Mouse (Mus musculus): ENCODE results near the gene Prnd.

The Prnd gene

DNA sequence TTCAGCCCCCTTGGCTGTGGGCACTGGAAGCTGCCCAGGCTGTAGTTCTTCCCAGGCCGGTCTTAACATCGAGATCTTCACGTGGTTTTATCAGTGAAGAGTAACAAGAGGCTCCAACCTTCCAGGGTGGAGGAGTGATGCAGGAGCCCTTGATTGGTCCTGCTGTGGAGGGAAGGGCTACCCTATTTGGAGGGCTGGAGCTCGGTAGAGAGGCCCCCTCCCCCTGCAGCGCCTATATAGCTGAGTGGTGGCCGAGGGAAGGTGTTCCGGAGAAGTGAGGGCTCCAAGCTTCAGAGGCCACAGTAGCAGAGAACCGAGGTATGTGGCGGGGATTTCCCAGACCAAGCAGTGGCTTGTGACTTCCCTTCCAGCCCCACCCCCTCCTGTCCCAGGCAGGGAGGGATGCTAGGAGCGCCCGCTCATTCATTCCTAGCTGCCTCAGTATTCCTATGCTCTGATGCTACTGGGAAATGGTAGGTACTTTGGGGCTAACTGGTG is at the start of gene Prnd:
Gene Prnd (plus strand): TSS at position 264 of the 498 bp plus-strand sequence.
- DNase-seq: peak; percentile 19

DNA sequence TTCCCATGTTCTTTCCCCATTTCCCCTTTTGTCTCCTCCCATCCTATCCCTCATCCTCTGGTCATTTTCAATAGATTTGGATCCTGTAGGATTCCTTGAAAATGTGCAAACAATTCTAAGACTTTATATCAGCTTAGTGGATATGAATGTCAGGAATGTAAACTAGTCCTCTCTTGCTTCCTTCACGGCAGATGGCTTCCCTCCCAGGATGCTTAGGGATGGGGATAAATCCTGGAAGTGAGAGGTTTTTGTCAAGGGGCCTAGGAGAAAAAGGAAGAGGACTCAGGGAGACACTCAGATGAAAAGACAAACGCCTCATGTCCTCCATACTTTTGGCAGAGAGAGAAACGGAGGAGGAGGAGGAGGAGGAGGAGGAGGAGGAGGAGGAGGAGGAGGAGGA is 48.2 kb upstream of the Prnd start:
- DNase-seq: no peak

DNA sequence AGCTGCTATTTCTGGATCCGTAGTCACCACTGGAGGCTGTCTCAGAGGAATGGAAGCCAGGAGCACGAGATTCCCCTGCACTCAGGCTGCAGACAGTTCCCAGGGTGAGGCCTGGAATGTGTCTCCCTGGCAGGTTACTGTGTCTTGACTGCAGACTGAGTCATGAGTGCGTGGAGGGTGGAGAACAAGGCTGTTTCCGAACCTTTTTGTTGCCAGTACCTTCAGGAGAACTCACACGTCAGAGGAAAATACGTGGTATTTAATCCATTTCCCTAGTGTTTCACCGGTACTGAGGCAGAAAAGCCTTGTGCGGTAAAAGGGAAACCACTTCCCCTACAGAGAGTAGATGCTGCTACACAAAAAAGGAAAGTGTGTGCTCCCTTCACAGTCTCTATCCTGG is 47.8 kb upstream of the Prnd start:
- DNase-seq: no peak

DNA sequence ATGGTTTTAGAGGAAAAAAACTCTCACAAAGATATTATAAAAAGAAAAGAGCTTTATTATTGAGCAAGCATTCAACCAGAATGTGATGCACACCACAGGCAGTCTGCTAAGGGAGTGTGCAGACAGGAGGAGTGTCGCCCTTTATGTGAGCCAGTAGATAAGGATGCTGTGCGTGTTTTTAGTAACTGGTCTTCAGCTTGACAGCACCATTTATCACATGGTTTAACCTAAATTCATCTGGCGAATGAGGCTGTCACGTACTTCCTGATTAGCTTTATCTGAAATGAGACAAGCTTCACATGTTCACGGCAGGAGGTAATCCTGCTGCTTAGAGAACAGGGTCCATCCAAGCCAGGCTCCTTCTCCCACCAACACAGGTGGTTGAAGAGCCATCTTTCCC is 45.6 kb upstream of the Prnd start:
- no peak for DNase-seq

DNA sequence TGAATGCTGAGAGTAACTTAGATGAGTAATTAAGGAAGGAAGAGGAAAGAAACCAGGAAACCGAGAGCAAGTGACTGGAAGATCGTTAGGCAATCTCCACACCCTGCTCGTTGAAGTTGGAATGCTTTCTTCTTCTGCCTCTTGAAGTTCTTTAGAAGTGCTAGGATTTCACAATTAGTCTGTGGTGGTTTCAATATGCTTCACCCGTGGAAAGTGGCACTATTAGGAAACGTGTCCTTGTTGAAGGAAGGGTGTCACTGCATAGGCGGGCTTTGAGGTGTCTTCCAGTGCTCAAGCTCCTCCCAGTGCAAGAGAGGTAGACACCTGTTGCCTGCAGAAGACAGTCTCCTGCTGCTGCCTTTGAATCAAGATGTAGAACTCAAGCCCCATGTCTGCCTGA is 44.9 kb upstream of the Prnd start:
- DNase-seq: no peak

DNA sequence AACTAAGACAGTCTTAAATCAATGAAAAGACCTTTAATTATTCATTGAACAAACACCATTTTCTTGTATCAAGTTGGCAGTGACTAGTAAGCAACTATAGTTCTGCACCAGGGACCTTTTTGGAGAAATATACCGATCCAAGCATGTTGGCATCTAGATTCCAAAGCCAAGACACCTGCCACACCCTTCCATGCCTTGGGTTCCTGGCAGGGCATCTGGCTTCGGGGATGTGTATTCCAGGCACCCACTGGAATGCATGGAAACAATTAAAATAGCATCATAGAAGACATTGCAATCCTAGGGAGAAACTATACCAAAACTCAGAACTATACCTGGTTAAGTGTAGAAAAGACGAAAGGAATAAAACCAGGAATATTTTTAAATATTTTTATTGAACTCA is 44.4 kb upstream of the Prnd start:
- DNase-seq: no peak

DNA sequence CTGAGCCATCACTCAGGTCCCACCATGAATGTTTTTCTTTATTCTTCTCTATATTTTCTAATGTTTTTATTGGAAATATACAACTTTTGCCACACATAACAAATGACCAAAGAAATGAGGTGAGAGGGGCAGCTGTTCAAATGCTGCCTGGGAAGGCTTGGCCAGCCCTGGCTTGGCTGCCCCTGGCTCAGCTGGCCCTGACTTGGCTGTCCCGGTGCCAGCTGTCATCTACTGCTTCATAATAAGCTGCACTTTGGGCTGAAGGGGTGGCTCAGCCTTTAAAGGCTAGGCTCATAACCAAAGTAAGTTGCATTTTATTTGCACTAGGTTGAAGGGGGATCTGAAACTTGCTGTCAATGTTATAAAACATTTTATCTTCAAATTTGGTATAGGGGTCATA is 43.8 kb upstream of the Prnd start:
- DNase-seq: no peak

DNA sequence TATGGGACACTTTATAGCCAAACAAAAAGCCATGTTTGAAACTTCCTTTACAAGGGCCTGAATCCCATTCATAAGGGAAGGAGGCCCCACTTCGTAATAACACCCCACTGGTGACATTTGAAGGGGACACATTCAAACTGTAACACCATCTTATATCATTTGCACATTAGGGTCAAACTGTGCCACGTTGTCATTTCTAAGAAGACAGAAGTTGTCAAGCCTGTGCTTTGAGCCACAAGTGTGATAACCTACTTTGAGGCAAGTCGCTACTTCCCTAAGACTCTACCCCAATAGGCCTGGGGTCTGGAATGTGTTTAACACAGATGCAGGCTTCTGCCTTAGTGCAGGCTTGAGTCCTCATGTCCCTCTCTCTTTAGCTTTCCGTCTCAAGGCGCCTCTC is 43.4 kb upstream of the Prnd start:
- no peak for DNase-seq

DNA sequence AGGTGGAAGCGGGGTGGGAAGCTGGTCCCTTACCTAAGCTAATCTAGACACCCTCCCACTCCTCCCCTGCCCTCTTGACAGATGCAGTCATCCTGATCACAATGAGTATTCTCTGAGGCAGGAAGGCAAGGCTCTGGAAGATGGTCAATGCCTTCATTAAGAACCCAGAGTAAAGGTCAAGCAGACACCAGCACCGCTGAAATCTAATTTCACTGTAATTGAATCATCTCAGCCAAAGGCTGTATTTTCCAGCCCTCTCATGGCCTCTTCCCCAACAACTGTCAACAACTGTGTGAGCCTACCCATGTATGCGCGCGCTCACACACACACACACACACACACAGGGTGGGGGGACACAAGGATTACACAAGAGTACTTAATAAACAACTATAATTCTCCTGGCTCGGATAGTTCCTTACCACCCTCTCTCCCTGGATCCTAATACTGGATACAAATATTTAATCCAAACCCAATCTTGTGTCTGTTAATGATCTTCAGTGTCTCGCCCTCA is 42.3 kb upstream of the Prnd start:
- DNase-seq: no peak

DNA sequence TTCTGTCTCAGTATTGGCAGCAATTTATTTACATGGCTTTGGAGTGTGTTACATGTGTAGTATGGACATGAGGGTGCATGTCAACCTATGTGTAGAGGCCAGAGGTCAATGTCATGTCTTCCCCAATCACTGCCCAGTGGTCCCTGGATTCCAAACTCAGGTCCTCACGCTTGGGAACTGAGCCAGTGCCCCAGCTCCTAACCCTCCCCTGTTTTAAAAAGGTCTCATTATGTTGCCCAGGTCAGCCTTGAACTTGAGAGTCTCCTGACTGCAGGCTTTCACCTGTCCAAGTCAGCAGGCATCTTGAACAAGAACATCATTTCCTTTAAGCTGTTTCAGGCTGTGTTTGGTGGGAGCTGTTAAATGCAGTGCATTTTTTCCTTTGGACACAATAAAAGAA is 41.8 kb upstream of the Prnd start:
- no peak for DNase-seq

DNA sequence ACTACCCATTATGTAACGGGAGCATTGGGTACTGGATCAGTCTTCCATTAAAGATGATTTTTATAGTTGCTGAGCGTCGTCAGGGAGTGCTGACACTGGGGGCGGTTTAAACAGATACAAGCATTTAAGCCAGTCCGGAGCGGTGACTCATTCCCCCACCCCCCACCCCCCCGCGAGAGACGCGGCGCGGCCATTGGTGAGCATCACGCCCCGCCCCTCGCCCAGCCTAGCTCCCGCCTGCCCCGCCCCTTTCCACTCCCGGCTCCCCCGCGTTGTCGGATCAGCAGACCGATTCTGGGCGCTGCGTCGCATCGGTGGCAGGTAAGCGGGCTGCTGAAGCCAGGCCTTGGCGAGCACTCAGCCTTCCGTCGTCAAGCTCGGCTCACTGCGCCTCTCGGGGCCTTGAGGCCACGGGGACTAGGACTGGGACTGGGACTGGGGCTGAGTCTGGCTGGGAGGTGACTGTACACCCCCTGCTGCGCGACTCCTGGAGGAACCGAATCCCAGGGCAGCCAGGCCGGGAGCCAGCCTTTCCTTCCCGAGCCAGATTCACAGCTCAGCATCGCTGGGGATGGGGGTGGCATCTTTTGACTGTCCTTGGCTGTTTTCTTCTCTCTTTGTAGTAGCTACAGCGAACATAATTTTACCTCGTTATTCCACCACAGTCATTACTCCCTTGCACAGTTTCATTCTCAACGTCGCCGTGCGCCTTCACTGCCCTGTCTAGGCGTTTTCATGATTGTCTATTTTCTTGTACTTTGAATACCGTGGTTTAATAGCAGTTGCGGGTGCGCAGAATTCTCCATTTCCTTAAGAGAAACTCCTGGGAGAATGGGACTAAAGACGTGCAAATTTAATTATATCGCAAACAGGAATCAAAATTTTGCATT is 40.7 kb upstream of the Prnd start, which contains the start of the genes Prnp and Prn:
Gene Prnp (plus strand): TSS at position 246 of the 890 bp plus-strand sequence.
Gene Prn (plus strand): TSS at position 275 of the 890 bp plus-strand sequence.
- peak; percentile 97 for DNase-seq

DNA sequence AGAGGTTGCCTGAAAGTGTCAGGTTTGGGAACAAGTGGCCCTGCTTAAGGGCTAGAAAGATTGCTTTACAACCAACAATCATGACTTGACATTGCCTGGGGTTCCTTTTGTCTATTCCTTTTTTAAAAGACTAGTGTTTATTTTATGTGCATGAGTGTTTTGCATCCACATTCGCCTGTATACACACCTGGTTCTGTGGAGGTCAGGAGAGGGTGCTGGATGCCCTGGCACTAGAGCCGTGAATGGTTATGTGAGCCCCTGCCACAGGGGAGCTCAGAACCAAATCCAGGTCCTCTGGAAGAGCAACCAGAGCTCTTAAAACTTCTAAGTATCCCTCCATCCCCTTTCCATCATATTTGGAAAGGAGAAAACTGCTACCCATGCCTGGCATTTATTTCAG is 39.8 kb upstream of the Prnd start:
- no peak for DNase-seq

DNA sequence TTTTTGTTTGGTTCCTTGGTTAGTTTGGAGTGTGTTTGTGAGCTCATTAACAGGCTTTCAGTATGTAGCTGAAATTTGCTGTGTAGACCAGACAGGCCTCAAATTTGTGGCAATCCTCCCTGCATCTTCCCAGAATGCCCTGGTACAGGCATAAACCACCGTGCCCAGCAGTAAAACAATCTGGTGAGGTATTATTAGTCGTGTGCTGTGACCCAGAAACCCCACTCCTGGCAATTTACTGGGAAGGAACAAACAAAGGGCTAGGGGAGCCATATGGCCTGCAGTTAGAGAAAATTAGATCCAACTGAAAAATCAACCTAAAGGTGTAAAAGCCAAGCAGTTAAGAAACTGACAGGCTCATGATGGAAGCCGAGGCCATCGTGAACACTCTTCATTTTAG is 39.3 kb upstream of the Prnd start:
- no peak for DNase-seq

DNA sequence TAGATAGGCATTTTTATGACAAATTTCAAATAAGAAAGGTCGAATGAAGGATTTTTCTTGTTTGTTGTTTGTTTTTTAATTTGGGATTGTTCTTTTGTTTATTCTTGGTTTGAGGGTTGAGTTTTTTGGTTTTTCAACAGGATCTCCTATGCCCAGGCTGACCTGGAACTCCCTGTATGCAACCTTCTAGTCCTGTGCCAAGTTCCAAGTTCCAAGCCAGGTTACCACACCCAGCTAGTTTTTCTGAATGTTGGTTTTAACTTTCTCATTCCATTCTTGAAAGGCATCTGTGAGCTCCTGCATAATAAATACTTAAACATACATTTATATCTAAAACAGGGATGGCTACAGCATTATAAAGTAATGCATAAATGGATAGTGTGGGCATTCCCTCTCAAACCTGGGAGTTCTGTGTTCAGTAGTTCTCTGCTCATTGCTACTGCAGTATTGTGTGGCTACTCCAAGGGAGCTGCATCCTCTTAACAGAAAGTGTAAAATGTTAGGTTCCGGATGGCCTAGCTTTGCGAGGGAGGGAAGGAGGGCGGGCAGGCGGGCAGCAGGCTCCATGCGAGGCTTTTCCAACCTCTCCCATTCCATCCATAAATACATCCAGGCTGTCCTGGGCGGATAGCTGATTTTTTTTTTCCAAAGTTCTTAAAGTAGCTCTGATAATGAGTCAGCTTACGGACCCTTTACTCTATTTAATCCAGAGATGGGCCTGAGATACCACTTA is 38.0 kb upstream of the Prnd start:
- no peak for DNase-seq

DNA sequence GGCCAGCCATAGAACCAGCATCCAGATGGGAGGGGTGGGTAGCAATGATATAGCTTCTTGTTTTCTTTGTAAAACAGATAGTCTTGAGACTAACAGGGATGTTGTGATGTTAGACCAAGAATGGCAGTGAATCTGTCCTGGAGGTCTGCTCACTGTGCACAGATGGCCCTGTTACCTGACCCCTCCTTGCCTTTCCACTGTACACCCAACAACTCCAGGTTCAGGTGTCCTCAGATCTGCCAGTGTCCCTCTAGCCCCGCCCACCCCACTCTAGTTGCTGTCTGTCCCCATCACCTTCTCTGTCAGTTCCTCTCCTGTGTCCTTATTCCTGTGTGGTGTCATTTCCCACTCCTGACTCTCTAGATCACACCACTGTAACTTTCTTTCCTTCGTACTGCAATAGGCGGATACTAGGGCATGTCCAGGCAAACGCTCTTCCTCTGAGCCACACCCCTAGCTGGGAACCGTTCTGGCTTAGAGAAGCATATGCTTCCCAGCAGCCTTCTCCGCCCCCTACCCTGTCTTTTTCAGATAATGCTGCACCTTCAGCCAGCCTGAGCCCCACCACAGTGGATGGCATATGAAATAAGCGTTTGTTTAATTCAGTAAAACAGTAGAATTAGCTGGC is 18.3 kb upstream of the Prnd start:
- DNase-seq: no peak

DNA sequence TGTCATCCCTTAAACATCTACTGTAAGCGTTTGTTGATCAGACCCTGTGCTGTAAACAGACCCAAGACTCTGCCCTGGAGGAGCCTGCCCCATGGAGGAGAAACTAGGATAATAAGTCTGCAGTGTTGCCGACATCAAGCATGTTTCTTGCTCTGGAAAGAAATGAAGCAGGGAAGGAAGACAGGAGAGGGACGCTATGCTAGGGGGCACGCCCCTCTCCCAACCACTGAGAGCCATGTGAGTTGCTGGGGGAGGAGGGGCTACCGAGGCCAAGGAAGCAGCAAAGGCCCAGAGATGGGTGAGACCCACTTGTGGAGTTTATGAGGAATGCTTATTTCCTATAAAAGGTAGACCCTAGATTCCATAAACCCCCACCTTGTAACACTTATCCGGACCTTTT is 17.6 kb upstream of the Prnd start:
- DNase-seq: no peak

DNA sequence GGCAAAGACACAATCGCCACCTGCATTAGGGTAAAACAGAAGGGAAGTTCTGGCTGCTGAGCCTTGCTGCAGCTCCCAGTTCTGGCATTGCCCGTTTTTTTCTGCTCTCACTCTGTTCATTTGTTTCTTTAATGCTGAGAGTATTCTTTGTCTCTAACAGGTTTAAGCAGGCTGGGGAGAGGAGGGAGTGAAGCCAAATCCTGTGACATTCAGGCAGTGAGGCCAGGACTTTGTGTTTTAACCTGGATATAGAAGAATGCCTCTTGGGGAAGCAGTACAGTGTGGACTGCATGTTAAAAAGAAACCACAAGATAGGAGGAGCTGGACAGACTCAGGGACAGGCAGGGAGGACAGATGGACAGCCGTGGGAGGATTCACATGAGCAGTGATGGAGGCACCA is 17.1 kb upstream of the Prnd start:
- DNase-seq: no peak

DNA sequence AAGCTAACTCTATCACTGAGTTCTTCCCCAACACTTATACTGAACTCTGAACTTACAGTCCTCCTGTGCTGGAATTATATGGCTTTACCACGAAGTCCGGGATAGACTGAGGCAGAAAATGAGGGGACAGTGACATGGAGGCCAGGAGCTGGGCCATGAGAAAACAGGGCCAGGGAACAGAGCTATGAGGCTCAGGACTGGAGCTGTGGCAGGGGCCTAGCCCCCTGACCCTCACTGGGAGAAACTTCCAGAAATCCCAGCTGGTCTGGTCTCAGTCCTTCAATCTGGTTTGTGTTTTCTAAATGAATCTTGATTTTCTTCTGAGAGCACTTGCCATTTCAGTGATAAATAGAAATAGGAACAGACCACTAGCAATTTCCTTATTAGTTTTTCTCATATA is 16.4 kb upstream of the Prnd start:
- DNase-seq: no peak

DNA sequence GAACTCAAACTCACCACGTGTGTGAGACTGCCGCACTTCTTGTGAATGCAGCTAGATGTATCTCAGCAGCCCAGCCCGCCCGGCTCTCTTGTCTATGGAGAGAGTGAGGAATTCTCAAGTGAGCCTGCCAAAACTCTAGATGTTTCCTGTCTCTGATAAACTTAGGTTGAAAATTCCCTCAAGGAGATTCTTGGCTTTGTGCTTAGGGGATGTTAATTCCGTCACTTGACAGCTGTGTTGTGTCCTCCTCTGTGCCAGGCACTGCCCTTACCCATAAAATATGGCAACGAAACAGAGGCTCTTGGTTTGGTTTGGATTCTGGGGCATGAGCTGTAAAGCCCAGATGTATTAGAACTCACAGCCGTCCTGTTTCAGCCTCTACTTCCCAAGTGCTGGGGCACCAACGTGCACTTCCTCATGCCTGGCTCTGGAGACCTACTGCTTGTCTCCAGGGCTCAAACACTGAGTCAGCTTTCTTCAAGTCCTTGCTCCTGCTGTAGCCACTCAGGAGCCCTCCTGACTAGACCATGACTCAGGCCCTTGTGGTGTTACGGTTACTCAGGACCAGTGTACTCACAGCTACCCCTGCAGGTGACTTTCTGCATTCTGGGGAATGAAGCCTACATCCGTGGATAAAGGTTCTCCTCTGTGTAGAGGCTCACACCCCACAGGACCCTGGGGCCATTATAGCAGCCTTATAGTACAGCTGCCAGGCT is 15.1 kb upstream of the Prnd start:
- DNase-seq: peak; percentile 48

DNA sequence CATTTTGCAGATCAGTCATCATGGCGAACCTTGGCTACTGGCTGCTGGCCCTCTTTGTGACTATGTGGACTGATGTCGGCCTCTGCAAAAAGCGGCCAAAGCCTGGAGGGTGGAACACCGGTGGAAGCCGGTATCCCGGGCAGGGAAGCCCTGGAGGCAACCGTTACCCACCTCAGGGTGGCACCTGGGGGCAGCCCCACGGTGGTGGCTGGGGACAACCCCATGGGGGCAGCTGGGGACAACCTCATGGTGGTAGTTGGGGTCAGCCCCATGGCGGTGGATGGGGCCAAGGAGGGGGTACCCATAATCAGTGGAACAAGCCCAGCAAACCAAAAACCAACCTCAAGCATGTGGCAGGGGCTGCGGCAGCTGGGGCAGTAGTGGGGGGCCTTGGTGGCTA is 14.3 kb upstream of the Prnd start:
- DNase-seq: no peak

DNA sequence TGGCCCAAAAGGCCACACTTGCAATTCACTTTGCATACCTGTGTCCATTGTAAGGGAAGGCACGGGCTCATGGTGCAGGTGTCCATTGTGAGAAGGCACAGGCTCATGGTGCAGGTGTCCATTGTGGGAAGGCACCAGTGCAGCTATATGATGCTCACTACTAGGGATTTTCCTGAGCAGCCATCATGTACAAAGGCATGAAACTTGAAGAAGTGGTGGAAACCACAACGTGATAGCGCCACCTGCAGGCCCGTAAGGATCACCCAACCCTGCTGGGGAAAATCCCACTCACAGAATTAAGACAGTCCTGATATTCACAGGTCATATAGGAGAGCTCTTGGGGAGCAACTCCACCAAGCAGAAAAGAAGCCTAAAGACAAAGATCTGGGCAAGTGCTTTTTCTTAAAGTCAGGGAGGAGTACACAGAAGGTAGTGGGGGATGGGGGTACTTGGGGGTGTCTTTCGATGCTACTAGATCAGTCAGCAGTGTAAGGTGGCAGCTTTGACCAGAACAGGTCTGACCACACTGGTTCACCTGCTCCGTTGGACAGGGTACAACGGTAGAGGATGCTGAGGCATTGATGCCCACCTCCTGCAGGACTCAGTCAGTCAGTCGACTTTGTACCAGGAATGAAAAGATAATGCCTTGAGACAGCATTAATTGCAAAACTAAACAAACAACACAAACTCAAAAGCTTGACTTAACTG is 11.1 kb upstream of the Prnd start:
- peak; percentile 68 for DNase-seq

DNA sequence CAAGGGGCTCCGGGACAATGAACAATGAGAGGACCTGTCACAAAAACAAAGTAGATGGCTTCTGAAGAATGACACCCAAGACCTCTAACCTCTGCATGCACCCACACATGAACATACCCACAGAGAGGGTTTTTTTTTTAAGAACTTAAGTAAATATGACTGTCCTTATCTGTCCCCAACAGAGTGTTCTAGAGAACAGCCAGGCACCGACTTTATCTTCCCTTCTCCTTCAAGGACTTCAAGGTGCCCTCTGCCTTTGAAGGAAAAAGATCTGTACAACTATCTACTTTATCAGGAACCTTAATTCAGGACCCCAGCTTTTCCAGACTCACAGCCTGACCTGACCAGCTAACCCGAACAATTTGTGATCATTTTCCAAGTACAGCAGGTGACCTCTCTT is 10.2 kb upstream of the Prnd start:
- no peak for DNase-seq

Measured in thymus, postnatal 4 days (tissue).